Mouse (Mus musculus): Measurements from ENCODE around the gene Psmd3. TPM values are rescaled to one million over a fixed set of nuclear protein-coding genes. Genes with fewer than 3 reads are reported as not detected.
A peak's percentile ranks its signal among the peaks of the same experiment; 100 is the strongest.

Gene Psmd3
- polyA plus RNA-seq, 1 experiment from 2014 or later = 169 TPM

DNA sequence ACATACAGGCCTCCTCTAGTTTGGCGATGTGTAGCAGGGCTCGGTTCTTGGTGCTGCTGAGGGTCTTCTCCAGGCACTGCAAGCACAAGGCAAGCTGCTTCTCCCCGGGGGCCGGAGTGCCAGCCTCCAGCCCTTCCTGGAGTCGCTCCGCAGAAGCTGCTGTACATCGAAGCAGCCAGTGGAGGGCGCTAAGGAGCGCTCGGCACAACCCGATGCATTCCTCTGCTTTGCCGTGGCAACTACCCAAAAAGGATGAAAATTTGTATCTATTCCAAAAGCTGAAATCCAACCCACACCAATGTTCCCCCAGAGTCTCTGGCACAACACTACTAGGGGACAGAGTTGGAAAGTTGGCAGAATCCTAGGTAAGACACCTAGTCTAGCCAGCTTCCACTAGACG, 35.5 kb downstream of the Psmd3 start:
- Histone ChIP-seq H3K4me3 (ENCODE audit: low read depth, low read length) (no peak overlapping the region), H3K27ac (ENCODE audit: low read depth) (0 out of 2 replicates have a peak overlapping the region, but pooled peaks have one; percentile 30), H3K9ac (no peak overlapping the region), H3K27me3 (ENCODE audit: insufficient read depth, low read length) (no peaks in the 10 kb centered on the region), H3K4me1 (ENCODE audit: insufficient read depth) (peaks cover 25% of the 10 kb centered on the region), H3K9me3 (ENCODE audit: low read depth, low read length) (no peaks in the 10 kb centered on the region), H3K36me3 (ENCODE audit: insufficient read depth) (peaks cover 54% of the 10 kb centered on the region), H3K4me2 (no peak overlapping the region)
- DNase-seq (peak; percentile 90), ATAC-seq (ENCODE audit: insufficient read depth) (no peak)
- peak; percentile 84 for TF ChIP-seq CTCF (IDR thresholded peaks at IDR 0.05; ENCODE audit: low read depth)
- 20% methylated on average over 13 of the region's 13 CpGs for WGBS

DNA sequence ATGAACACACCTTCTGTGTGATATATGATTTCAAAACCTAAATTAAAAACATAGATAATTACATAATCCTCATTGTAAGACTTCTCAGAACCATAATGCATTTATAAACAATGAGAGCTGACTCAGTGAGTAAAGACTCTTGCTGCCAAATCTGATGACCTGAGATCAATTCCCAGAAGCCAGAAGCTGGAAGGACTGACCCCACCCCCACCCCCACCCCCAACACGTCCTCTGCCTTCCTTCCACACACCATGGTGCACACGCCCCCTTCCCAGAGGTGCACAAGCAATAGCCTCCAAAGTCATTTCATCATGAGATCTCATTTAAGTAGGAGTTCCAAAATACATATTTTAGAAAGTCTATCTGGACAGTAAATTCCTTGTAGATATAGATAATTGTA, 38.4 kb downstream of the Psmd3 start:
- Histone ChIP-seq H3K4me1 (ENCODE audit: insufficient read depth) (peaks cover 25% of the 10 kb centered on the region), H3K4me3 (ENCODE audit: low read depth, low read length) (no peak overlapping the region), H3K9me3 (ENCODE audit: low read depth, low read length) (no peaks in the 10 kb centered on the region), H3K27ac (ENCODE audit: low read depth) (peak overlapping the region; percentile 82; the same call in 1 of the 2 replicates), H3K27me3 (ENCODE audit: insufficient read depth, low read length) (no peaks in the 10 kb centered on the region), H3K4me2 (no peak overlapping the region), H3K36me3 (ENCODE audit: insufficient read depth) (peaks cover 39% of the 10 kb centered on the region), H3K9ac (no peak overlapping the region)
- DNase-seq = no peak
- no peak for TF ChIP-seq CTCF (IDR thresholded peaks at IDR 0.05; ENCODE audit: low read depth)
- WGBS = 43% methylated on average over 2 of the region's 2 CpGs
- no peak for ATAC-seq (ENCODE audit: insufficient read depth)

DNA sequence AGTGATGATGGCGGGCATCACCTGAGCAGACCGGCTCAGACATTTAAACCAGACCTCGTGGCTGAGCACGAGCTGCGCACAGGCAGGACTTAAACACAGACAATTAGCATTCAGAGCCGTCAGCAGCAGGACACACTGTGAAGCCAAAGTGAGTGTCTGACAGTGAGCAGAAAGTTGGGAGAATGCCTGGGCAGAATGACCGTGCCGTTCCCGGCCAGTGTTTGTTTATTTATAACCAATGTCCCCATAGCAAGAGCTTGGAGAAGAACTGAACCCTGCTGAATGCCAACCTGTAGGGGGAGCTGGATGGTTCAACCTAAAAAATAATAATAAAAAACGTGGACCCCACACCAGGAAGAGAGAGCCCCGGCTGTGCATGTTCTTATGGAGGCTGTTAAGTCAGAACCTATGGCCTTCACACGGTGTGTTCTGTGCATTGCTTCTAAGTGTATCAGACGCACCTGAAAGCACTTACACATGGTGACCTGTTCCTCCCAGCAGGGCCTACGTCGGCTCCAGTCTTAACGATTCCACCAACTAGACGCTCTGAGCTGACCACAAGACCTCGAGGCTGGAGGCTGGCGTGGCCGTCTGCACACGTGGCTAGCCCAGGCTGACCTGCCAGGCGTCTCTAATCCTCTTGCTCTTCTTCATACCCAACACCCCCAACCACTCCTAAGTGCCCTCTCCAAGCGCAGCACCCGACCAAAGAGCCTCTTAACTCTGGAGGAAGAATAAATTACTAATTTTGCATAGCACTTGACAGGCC, 39.3 kb downstream of the Psmd3 start:
- peak overlapping the region; percentile 21 for H3K4me2 ChIP-seq
- ATAC-seq (ENCODE audit: insufficient read depth) (peak; percentile 81), DNase-seq (peak; percentile 93)
- no peak overlapping the region for H3K4me3 ChIP-seq (ENCODE audit: low read depth, low read length)
- H3K27ac ChIP-seq (ENCODE audit: low read depth) = peak overlapping the region; percentile 82
- no peaks in the 10 kb centered on the region for H3K9me3 ChIP-seq (ENCODE audit: low read depth, low read length)
- no peak overlapping the region; the same call in 1 of the 2 replicates for H3K9ac ChIP-seq
- H3K27me3 ChIP-seq (ENCODE audit: insufficient read depth, low read length) = no peaks in the 10 kb centered on the region
- H3K4me1 ChIP-seq (ENCODE audit: insufficient read depth) = peaks cover 25% of the 10 kb centered on the region
- H3K36me3 ChIP-seq (ENCODE audit: insufficient read depth) = peaks cover 37% of the 10 kb centered on the region
- WGBS = 31% methylated on average over 24 of the region's 24 CpGs
- peak; percentile 72 for TF ChIP-seq CTCF (IDR thresholded peaks at IDR 0.05; ENCODE audit: low read depth)

DNA sequence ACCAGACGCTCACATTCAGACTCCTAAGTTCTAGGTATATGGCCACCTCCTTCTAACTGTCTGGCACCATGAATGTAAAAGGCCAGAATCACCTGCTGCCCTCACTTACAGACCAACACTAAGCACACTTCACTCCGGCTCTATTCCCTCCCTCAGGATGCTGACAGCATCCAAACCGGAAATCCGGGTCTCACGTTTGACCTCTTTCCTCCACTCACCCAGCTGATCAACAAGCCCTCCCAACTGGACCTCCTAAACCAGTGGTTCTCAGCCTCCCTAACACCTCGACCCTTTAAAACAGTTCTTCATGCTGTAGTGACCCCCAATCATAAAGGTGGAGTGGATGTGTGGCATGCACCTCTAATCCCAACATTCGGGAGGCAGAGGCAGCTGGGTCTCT, 40.7 kb downstream of the Psmd3 start:
- no peak for DNase-seq
- TF ChIP-seq CTCF (IDR thresholded peaks at IDR 0.05; ENCODE audit: low read depth) = no peak
- no peak for ATAC-seq (ENCODE audit: insufficient read depth)
- Histone ChIP-seq H3K4me2 (peak overlapping the region; percentile 2; the same call in 1 of the 2 replicates), H3K27me3 (ENCODE audit: insufficient read depth, low read length) (no peaks in the 10 kb centered on the region), H3K36me3 (ENCODE audit: insufficient read depth) (peaks cover 36% of the 10 kb centered on the region), H3K9me3 (ENCODE audit: low read depth, low read length) (no peaks in the 10 kb centered on the region), H3K9ac (no peak overlapping the region), H3K4me1 (ENCODE audit: insufficient read depth) (peaks cover 23% of the 10 kb centered on the region), H3K27ac (ENCODE audit: low read depth) (no peak overlapping the region), H3K4me3 (ENCODE audit: low read depth, low read length) (no peak overlapping the region)
- WGBS = 42% methylated on average over 7 of the region's 7 CpGs

DNA sequence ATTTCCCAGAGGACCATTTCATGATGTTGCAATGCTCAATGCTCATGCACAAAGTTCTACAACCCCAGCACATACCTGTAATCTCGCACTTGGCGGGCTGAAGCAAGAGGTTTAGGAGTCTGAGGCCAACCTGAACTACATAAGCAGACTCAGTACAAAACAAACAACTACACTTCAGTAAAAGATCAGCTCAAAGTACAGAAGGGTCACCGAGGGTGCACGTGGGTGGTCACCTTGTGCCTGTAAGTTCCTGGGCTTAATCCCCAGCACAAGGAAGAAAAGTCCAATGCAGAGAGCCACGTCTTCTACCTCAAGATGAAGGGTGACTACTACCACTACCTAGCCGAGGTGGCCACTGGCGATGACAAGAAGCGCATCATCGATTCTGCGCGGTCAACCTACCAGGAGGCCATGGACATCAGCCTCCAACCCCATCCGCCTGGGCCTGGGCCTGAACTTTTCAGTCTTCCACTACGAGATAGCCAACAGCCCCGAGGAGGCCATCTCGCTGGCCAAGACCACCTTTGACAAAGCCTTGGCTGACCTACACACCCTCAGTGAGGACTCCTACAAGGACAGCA, 43.7 kb downstream of the Psmd3 start:
- DNase-seq (no peak), ATAC-seq (ENCODE audit: insufficient read depth) (no peak)
- H3K27ac ChIP-seq (ENCODE audit: low read depth) = no peak overlapping the region
- peaks cover 25% of the 10 kb centered on the region for H3K4me1 ChIP-seq (ENCODE audit: insufficient read depth)
- no peak overlapping the region for H3K4me3 ChIP-seq (ENCODE audit: low read depth, low read length)
- no peak overlapping the region for H3K4me2 ChIP-seq
- no peak for TF ChIP-seq CTCF (IDR thresholded peaks at IDR 0.05; ENCODE audit: low read depth)
- H3K36me3 ChIP-seq (ENCODE audit: insufficient read depth) = peaks cover 30% of the 10 kb centered on the region
- no peaks in the 10 kb centered on the region for H3K9me3 ChIP-seq (ENCODE audit: low read depth, low read length)
- 94% methylated on average over 15 of the region's 15 CpGs for WGBS
- H3K27me3 ChIP-seq (ENCODE audit: insufficient read depth, low read length) = no peaks in the 10 kb centered on the region
- no peak overlapping the region for H3K9ac ChIP-seq

DNA sequence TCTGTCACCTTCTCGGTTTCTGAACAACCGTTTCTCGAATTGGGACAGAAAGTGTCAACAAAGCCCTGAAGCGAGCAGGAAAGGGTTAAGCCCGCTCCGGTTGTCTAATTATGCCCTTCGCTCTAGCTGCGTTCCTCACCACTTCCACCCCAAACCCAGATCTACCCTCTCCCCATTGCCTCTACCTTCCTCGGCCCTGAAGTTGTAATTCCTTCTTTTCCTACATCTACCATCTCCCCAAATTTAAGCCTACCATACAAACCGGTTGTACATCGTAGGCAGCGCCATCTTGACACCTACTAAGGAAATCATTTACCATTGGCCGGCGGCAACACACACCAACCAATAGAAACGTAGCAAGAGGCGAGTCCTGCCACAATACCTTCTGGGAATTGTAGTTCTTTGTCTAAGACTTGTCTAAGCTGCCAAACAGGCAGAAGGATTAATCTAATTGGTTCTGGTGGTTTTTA, 46.8 kb downstream of the Psmd3 start, which contains the start of gene Med24:
Med24 (minus strand) TSS at position 317 of the 470 bp plus-strand sequence.
- TF ChIP-seq CTCF (IDR thresholded peaks at IDR 0.05; ENCODE audit: low read depth) = no peak
- Histone ChIP-seq H3K4me1 (ENCODE audit: insufficient read depth) (peaks cover 7% of the 10 kb centered on the region; the same call in 1 of the 2 replicates), H3K9ac (peak within 1 kb of the TSS; percentile 62), H3K27me3 (ENCODE audit: insufficient read depth, low read length) (no peaks in the 10 kb centered on the region), H3K4me2 (peak within 1 kb of the TSS; percentile 89), H3K27ac (ENCODE audit: low read depth) (peak within 1 kb of the TSS; percentile 63), H3K9me3 (ENCODE audit: low read depth, low read length) (peaks cover 2% of the 10 kb centered on the region; the same call in 1 of the 2 replicates), H3K4me3 (ENCODE audit: low read depth, low read length) (peak within 1 kb of the TSS; percentile 63), H3K36me3 (ENCODE audit: insufficient read depth) (peaks cover 30% of the 10 kb centered on the region)
- ATAC-seq (ENCODE audit: insufficient read depth) (peak; percentile 94), DNase-seq (peak; percentile 96)
- under 1% methylated on average over 16 of the region's 16 CpGs for WGBS

DNA sequence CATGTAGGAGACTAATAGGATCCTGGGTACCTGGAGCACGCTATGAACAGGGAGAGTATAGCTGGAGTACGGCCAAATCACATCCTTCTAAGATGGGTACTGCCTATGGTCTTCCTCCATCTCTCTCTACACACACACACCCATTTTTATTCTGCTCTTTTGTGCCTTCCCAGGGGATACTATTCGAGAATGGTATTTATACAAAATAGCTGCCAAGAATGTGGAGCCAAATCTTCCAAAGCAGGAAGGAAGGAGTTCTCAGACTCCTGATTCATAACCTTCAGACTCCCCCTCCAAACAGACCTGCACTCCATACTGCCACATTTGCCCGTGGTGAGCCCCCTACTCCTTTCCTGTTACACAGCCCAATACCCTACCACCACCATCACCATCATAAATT, 48.4 kb downstream of the Psmd3 start:
- H3K27me3 ChIP-seq (ENCODE audit: insufficient read depth, low read length) = no peaks in the 10 kb centered on the region
- peaks cover 18% of the 10 kb centered on the region for H3K36me3 ChIP-seq (ENCODE audit: insufficient read depth)
- WGBS = 47% methylated on average over 4 of the region's 4 CpGs
- DNase-seq (no peak), ATAC-seq (ENCODE audit: insufficient read depth) (no peak)
- H3K9ac ChIP-seq = no peak overlapping the region
- H3K4me2 ChIP-seq = 0 out of 2 replicates have a peak overlapping the region, but pooled peaks have one; percentile 25
- no peak overlapping the region for H3K4me3 ChIP-seq (ENCODE audit: low read depth, low read length)
- H3K9me3 ChIP-seq (ENCODE audit: low read depth, low read length) = peaks cover 3% of the 10 kb centered on the region; the same call in 1 of the 2 replicates
- TF ChIP-seq CTCF (IDR thresholded peaks at IDR 0.05; ENCODE audit: low read depth) = no peak
- peak overlapping the region; percentile 3; the same call in 1 of the 2 replicates for H3K27ac ChIP-seq (ENCODE audit: low read depth)
- peaks cover 7% of the 10 kb centered on the region; the same call in 1 of the 2 replicates for H3K4me1 ChIP-seq (ENCODE audit: insufficient read depth)
